Mouse (Mus musculus): ENCODE measurements around the gene Ube2u.

The Ube2u gene

GRCm38 (mm10) chr4:100547905-100548304 lies 69.3 kb downstream of the Ube2u start:
- peak; percentile 15 for DNase-seq (ENCODE audit: low spot score)

DNA sequence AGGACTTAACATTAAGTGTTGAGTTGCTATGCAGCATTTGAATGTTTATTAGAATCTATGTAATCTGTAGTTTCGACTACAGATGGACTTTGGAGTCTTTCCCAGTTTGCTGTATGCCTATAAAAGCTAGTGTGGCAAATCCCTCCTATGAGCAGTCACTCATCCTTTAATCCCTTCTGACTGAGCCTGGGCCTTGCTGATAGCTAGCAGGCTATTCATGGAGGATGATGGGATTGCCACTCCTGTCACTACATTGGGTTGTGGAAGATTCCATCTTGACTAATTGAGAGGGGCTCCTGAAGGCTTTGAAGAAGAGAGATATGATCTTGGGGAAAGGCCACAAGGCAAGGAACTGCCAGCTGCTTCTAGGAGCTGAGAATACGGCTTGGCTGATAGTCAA lies 74.6 kb downstream of the Ube2u start:
- no peak for DNase-seq (ENCODE audit: low spot score)

DNA sequence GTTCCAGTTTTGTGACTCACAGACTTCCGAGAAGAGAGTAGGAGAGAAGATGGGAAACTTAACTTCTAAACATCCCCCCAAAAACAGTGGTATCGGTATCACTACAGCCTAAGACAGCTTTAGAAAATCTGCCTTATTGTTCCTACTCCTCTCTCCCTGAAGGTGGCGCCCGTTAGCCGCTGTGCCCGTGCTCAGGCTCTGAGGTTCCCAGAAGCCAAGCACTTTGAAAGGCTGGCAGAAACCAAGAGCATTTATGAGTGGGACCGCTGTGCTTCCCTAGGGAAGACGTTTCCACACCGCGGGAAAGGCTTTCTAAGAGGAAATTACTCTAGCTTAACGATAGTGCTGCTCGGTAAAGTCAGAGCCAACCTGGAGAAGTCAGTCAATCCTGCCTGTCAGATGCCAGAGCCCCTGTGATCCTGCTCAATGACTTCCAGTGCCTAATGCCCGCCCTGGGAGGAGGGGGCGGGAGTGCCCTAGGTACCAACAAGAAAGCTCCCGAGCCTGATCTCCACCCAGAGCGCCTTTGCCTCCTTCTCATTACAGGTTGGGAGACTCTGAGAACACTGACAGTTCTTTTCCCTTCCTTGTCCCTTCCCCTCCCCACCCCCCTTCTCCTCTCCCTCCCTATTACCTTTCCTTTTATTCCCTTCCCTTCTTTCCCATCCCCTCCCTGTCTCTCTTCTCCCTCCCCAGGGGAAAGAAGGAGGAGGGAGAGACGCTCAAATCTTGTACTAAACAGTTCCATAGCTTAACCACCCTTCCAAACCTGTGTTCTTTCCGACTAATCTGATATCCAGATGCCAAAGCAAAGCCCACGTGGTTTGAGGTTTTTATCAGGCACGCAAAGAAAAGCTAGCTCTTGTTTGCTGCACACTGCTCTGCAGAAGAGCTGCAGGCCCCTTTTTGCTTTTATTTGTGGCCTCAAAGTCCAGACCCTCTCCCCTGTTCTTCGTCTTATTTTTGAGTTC lies 109.9 kb downstream of the Ube2u start:
- DNase-seq (ENCODE audit: low spot score), result peak; percentile 69

DNA sequence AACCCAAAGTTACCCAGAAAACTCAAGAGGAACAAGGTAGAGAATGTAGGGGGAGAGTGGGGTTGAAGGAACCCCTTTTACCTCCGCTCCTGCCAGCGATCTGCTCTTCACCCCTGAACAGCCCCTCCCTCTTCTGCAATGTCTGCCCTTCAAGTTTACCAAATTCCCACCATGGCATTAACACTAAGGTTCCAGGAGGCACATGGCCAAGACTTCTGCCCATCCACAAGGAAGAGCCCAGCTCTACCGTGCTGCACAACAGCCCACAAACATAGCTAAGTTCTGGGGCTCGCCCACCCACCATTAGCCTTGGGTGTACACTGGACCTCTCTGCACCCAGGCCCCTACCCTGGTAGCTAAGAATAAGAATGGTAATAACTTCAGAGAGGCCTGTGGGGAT lies 117.1 kb downstream of the Ube2u start:
- DNase-seq (ENCODE audit: low spot score), result no peak

GRCm38 (mm10) chr4:100596630-100597029 lies 118.0 kb downstream of the Ube2u start:
- no peak for DNase-seq (ENCODE audit: low spot score)

DNA sequence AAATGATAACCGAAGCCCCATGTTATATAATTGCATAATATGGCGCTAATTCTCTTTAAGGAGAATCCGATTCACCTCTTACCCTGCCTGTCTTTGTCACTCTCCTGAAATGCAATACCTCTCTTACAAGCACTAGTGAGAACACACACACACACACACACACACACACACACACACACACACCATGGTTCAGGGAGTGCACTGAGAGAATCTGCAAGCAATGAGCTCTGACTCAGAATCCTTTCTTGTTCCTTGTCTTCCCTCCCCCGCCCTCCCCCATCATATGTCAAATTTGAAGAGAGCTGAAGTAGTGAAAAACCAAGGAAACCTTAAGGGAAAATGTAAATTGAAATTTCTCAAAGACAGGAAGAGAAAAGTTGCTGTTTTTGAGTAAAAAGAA lies 118.4 kb downstream of the Ube2u start:
- no peak for DNase-seq (ENCODE audit: low spot score)
